Mouse (Mus musculus): Measurements from ENCODE around the gene Gm21425.
"Not testable (repeated sequence)": the region's sequence is repeated elsewhere in the genome, so short reads cannot be mapped to it uniquely, and the experiment has no call there.

Gene Gm21425

DNA sequence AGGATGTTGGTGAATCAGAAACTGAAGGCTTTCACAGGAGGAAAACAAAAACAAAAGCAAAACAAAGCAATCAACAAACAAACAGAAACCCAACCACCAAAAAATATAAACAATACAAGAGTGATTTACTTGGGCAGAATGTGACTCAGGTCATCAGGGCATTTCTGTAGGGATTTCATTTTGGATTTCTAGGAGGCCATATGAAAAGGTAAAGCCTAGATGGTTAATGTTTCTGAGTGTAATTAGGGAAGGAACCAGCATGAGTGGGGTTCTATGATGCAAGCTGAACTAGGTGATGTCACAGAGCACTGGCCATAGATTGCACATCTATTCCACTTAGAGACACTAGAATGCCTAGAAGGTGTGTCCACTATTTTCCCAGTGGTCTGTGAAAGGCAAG is at the start of gene Gm21425:
Gene Gm21425 (plus strand): TSS at position 301 of the 400 bp plus-strand sequence.
- DNase-seq (ENCODE audit: low read depth), result not testable (repeated sequence)

DNA sequence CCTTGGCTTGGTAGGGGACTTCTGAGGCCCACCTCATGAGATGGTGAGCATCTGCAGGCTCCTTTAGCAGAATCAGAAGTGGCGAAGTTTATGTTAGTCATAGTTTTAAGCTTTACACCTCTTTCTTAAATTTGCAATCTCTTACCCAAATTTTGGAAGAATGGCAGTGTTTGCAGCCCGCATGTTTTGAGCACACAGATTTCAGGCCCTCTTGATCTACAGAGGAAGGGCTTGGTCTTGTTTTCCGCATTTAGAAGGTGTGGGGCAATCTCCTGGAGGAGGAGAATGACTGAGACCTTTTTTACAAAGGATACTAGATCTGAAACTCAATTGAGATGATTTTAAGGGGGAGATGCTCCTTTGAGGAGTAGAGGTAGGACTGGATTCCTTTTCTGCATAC is 28.4 kb upstream of the Gm21425 start, which contains the start of gene Gm21891:
Gene Gm21891 (minus strand): TSS at position 101 of the 400 bp plus-strand sequence.
- DNase-seq (ENCODE audit: low read depth), result not testable (repeated sequence)
